Mouse (Mus musculus) left cerebral cortex, postnatal 25 days (tissue): ENCODE data around the gene Hist1h4f. TPM values are rescaled to one million over a fixed set of nuclear protein-coding genes. Genes with fewer than 3 reads are reported as not detected.
"Not testable (repeated sequence)": the region's sequence is repeated elsewhere in the genome, so short reads cannot be mapped to it uniquely, and the experiment has no call there.

ENCODE experiments used
- DNase-seq, 2 experiments: peaks; one replicate each; pipeline ENCODE4 v3.0.0; 2022; ENCODE audit warnings: low spot score in 2 of 2, mixed read lengths in 1 of 2
- intact Hi-C: fragments of 180-260 bp; cut with DNase I; formaldehyde crosslinking; loops from one replicate; pipeline ENCODE4 v1.15.1; 2025
- total RNA-seq, 2 experiments: library from RNA; stranded (reverse); gene quantifications; 2 replicates each; pipeline ENCODE4 v1.2.3; 2021

Gene Hist1h4f
- 100 to 1,000 TPM; 160 to 188 TPM for total RNA-seq

GRCm38 (mm10) chr13:23551146-23551834 lies at the start of gene Hist1h4f:
Gene Hist1h4f (minus strand): TSS chr13:23551648.
- intact Hi-C loops: not testable (repeated sequence)
- DNase-seq: peak; percentile 93 to 98

GRCm38 (mm10) chr13:23597957-23598356 lies 46.5 kb upstream of the Hist1h4f start:
- peak; percentile 58 to 69 for DNase-seq
- intact Hi-C loops: no loop called here

GRCm38 (mm10) chr13:23595622-23596372 lies 44.3 kb upstream of the Hist1h4f start:
- intact Hi-C loops: no loop called here
- no peak for DNase-seq

GRCm38 (mm10) chr13:23595185-23595584 lies 43.7 kb upstream of the Hist1h4f start:
- DNase-seq: no peak
- intact Hi-C loops: no loop called here

GRCm38 (mm10) chr13:23593051-23593770 lies 41.8 kb upstream of the Hist1h4f start:
- intact Hi-C loops: no loop called here
- no peak for DNase-seq

GRCm38 (mm10) chr13:23592614-23593013 lies 41.2 kb upstream of the Hist1h4f start:
- intact Hi-C loops: no loop called here
- DNase-seq: no peak

- intact Hi-C loops, DNase-seq: not testable (repeated sequence)
These were observed 40.4 kb upstream of the Hist1h4f start for GRCm38 (mm10) chr13:23591886-23592285.

GRCm38 (mm10) chr13:23591206-23591605 lies 39.8 kb upstream of the Hist1h4f start:
- DNase-seq: no peak
- intact Hi-C loops: no loop called here

- intact Hi-C loops: loop anchor here (2.0 to 10.0 kb wide), 4 partner anchors 34 to 1832 kb away; partner anchors contain the start of genes Hist1h1b, Hist1h2ac, Hist1h2ak and Hist1h2an
- DNase-seq: no peak
These were observed 35.4 kb upstream of the Hist1h4f start for GRCm38 (mm10) chr13:23586940-23587225.

GRCm38 (mm10) chr13:23586099-23586939 lies 34.9 kb upstream of the Hist1h4f start:
- intact Hi-C loops: loop anchor here (2.0 to 10.0 kb wide), 4 partner anchors 34 to 1832 kb away; partner anchors contain the start of genes Hist1h1b, Hist1h2ac, Hist1h2ak and Hist1h2an
- peak in 1 of 2 experiments; percentile 14 for DNase-seq

GRCm38 (mm10) chr13:23585442-23586098 lies 34.1 kb upstream of the Hist1h4f start:
- intact Hi-C loops: loop anchor here (2.0 to 10.0 kb wide), 4 partner anchors 35 to 1831 kb away; partner anchors contain the start of genes Hist1h1b, Hist1h2ac, Hist1h2ak and Hist1h2an
- peak; percentile 80 to 94 for DNase-seq

- DNase-seq: peak; percentile 77 to 81
- intact Hi-C loops: loop anchor here (5.0 to 10.0 kb wide), 3 partner anchors 97 to 1830 kb away; partner anchors contain the start of genes Hist1h1b, Hist1h2ac, Hist1h2ak and Hist1h2an
These were observed 33.6 kb upstream of the Hist1h4f start for GRCm38 (mm10) chr13:23585029-23585441.

- intact Hi-C loops: loop anchor here (5.0 to 10.0 kb wide), 3 partner anchors 158 to 1830 kb away; partner anchors contain the start of genes Hist1h1b, Hist1h2ak, Hist1h2an and Hist1h2bn
- no peak for DNase-seq
These were observed 32.9 kb upstream of the Hist1h4f start for GRCm38 (mm10) chr13:23584331-23584730.

- intact Hi-C loops: loop anchor here (5.0 to 10.0 kb wide), 3 partner anchors 159 to 1829 kb away; partner anchors contain the start of genes Hist1h1b, Hist1h2ak, Hist1h2an and Hist1h2bn
- no peak for DNase-seq
These were observed 32.1 kb upstream of the Hist1h4f start for GRCm38 (mm10) chr13:23583387-23584068.

- DNase-seq: no peak
- intact Hi-C loops: loop anchor here (5.0 to 10.0 kb wide), 3 partner anchors 160 to 1828 kb away; partner anchors contain the start of genes Hist1h1b, Hist1h2ak, Hist1h2an and Hist1h2bn
These were observed 31.0 kb upstream of the Hist1h4f start for GRCm38 (mm10) chr13:23582219-23583056.

- intact Hi-C loops: loop anchor here (5.0 to 10.0 kb wide), 3 partner anchors 161 to 1827 kb away; partner anchors contain the start of genes Hist1h1b, Hist1h2ak, Hist1h2an and Hist1h2bn
- DNase-seq: peak; percentile 98 to 99
These were observed 30.2 kb upstream of the Hist1h4f start, which contains the start of gene Hist1h4d for GRCm38 (mm10) chr13:23581408-23582218. Gene Hist1h4d (plus strand): TSS chr13:23581598.
